Mouse (Mus musculus) layer of hippocampus, adult 18-20 months (tissue): ENCODE results near the gene Acbd6. TPM values are rescaled to one million over a fixed set of nuclear protein-coding genes. Genes with fewer than 3 reads are reported as not detected.

ENCODE experiments used
- DNase-seq, 2 experiments: peaks; one replicate each; pipeline ENCODE4 v3.0.0; 2022; ENCODE audit warnings: low spot score in 2 of 2
- total RNA-seq, 2 experiments: library from RNA; stranded (reverse); gene quantifications; 2 replicates each; pipeline ENCODE4 v1.2.3; 2021

Acbd6 gene
- total RNA-seq, 2 experiments from 2014 or later = 102 to 107 TPM

DNA sequence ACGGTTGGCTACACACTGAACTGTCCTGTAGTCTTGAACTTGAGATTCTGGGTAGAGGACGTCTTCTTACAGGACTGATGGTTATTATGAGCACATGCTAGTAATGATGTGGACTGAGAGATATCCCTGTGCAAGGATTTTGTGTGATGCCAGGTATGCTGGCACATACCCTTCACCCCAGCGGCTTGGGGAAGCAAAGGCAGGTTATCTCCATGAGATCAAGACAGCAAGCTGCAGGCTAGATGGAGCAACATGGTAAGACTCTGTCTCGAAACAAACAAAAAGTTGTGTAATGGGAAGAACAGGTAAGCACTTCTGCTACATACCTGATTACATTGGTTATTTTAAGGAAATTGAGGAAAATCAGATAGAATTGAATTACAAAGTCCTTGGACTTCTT, 2.1 kb downstream of the Acbd6 start:
- DNase-seq = no peak

DNA sequence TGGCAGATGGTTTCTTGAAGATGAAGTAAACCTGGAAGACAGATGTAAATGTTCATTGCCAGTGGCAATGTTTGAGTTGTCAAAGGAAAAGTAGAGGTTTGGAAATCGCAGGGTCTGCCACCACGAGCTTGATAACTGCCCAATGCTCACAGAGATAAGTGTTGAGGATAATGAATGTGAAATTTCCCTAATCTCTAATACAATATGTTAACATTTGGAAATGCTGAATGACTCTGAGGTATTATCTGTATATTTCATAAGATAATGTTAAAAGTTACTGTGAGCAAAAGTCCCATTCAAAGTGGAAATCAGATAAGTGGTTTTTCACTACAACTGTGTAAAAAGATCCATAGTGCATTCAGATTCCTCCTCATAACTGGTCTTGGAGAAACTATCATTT, 2.8 kb downstream of the Acbd6 start:
- no peak for DNase-seq

DNA sequence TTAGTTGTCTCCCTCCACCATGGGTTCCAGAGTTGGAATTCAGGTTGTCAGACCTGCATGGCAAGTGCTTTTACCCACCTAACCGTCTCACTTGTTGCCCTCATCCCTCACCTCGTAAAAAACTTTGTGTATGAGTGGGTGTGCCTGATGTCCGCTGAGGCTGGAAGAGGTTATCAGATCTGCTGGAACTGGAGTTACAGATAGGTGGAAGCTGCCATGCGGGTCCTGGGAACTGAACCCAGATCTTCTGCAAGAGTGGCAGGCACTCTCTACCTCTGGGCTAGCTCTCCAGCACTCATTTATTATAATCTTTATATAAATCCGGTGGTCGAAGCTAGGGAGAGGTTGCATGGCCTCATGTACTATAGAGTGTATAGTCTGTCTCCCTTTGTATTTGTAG, 4.3 kb downstream of the Acbd6 start:
- DNase-seq = no peak

DNA sequence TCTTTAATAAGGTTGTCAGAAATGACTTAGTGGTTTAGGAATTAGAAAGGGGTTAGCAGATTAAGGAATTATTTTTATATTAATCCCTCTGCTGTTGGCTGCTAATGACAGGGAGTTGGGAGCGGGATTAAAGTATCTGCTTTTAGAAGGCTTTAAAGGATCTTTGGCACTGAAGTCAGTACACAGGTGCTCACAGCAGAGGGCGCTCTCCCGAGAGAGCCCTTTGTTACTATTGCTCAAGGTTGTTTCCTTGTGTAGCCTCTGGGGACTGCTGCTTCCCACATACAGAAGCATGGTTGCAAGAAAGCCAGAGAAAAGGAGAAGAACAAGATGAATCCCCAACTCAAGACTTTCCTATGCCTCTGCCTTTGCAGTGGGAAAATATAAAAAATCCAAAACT, 6.8 kb downstream of the Acbd6 start:
- no peak for DNase-seq

DNA sequence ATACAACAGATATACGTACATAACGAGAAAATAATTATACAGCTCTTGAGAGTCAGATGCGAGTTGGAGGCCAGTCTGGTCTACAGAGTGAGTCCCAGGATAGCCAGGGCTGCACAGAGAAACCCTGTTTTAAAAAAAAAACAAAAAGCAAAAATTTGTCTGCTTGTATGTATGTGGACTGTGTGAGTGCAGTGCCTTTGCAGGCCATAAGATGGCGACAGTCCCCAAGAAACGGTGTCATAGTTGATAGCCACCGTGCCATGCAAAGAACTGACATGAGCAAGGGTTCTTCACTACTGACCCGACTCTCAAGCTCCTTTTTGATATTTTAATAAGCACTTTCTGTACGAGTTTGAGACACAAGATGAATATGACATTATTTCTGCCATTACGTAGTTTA, 10.2 kb downstream of the Acbd6 start:
- no peak for DNase-seq

DNA sequence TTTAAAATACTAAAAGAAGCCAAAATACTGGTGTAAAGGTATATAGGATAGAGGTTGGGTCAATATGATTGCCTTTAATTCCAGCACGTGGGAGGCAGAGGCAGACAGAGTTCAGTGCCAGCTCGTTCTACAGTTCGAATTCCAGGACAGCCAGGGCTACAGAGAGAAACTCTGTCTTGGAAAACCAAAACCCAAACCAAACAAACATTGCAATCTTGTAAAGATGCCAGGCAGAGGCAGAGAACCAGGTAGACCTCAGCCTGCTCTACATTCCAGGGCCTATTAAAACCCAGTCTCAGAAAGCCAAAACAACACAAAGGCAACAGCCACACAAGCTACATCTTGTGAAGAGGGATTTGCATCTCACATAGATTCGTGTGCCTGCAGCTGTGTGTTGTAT, 11.4 kb downstream of the Acbd6 start:
- no peak for DNase-seq

DNA sequence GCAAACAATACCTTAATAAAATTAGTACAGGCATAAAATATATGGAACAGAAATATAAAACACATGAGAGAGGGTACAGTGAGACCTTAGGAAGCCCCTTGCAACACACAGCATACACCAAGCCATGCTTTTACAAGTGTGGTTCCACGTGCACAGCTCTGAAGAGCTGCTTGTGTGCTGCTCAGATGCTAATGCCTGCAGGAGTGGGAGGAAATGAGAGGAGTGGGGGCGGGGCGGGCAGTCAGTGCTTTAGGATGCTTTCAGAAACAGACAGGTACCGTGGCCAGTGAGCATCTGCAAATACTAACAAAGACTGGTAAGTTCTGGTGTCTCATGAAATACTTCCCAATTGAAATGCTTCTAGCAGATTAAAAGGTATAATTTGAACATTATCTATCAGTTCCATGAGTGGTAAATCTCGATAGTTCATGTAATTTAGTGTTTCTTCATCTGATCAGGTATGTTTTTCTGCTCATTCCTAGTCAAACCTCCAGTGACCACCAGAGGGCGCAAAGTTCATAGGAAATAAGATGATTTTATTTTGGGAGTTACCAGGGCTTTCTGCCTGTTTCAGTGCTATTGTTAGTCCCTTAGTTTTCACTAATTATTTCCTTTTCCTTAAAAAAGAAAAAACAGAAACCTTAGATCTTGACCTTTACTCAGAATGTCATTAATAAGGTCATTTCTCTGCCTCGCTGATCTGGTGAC, 17.2 kb downstream of the Acbd6 start:
- DNase-seq = peak; percentile 64 to 91

DNA sequence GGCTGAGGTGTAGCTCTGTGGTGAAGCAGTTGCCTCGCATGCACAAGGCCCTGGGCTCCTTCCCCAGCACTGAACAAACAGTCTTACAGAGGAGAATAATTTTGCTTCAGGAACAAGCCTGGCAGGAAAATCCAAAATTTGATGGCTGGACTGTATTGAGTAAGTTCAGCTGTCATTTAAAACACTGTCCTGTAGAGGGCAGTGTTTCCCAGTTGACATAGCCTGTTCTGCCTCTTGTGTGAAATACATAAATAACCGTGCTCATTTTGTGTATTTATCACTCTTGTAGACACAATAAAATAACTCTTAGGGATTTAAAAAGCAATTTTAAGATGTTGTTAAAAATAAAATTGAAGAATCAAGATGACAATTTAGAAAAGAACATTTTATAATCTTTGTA, 18.5 kb downstream of the Acbd6 start:
- DNase-seq = peak in 1 of 2 experiments; percentile 57

DNA sequence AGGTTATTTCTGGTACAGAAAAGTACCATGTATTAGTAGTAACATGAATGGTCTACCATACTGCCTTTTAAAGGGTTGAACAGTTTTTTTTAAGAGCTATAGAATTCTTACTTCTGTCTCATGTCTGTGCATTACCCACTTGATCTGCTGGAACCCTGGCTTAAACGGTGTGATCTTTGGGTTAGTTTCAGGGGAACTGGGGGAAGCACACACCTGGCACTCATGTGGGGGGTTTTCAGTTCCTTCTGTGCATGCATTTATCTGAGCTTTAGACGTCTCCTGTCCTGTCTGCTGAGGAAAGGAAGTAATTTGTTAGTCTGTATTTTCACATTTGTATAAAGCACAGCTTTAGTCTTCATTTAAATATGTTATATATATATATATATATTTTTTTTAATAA, 19.4 kb downstream of the Acbd6 start:
- no peak for DNase-seq

DNA sequence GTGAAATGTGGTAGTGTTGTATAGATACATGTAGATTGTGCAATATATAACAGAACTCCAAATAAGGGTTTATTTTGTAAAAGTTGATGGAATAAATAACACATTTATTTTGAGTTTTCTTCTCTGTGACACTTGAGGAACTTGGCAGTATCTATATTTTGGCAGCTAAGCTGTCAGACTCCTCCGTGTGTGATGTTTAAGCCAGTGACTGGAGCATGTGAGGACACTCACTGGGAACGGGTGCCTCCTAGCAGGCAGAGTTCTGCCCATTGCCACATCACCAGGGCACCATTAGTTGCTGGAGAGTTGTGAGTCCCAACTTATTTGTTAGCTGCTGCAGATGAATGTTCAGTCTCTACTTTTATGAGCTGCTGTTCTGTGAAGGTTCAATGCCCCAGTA, 30.0 kb downstream of the Acbd6 start:
- DNase-seq = no peak

DNA sequence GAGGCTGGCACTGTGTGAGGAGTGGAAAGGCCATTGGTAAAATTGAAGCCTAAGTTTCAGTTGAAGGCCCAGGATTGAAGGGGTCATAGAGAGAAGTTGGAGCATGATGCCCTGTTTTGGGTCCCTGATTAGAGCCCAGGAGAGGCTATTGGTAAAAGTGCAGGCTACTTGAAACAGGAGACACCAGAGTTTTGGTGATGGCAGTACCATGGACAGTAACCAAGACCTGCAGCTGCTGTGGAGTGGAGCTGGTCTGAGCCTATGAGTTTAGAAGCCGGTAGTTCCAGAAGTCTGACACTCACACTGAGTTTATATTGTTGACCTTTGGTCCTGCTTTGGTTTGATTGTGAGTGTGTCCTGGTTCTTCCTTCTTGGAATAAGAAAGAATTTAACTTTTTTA, 36.2 kb downstream of the Acbd6 start:
- DNase-seq = no peak

DNA sequence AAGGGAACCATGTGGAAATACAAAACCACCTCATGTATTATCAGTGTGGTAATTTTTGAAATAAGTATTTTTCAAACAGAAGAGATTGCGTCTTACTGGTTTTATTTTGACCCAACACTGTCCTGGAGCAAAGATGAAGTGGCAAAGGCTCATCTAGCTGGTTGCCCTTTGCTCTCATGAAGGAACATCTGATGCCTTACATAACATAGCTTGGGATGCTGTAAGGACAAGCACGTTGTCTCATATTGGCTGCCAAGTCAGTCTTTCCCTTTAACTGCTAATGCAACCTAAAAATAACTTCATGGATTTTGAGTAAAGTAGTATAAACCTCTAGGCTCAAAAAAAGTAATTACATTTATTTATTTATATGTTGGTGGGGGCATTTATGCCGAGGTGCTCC, 38.7 kb downstream of the Acbd6 start:
- DNase-seq = no peak

DNA sequence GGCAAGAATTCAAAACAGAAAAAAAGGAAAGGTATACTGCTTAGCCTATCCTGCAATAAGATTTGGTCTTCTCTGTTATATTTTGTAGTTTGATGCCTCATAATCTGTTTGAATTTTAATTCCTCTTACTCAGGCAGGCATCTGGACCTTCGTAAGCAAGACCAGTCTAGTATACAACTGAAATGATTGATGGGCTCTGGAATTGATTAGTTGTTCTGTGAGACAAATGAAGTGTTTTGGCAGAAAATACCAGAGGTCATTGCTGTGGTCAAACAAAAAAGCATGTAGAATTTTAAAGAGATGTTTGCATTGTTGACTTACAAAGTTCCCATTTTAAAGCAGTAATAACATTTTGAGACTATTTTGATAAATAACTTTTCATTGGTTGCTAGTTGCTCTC, 46.8 kb downstream of the Acbd6 start:
- DNase-seq = no peak

DNA sequence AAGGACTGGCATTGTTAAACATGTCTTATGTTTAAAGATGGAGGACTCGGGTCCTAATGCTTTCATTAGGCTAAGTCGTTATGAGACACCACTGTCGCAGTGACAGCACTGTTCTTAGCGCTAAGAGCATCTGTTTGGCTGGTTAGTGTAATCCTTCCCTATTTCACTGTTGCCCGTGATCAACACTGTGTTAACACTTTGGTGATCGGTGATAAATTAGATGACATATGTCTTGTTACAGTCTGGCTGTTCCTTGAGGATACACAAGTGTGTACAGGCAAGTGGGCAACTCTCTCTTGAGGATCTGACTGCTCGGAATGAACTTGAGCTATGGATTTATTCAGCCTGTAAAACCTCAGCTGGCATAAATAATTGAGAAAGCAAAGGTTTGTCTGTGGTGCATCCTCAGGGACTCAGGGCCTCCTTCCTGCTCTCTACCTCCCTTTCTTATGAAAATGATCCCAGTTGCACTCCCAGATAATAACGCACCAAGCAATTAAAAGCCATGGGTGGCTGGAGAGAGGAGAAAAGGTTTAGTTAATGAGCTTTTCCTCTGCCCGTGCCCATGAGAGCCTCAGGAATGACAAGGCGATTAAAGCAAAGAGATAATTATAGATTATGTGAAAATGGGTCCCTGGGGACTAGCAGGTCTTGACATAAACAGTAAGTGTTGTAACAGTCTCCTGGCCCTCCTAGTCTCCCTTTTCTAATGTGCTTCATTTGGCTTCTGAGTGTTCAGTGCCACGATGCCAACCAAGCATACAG, 47.7 kb downstream of the Acbd6 start:
- no peak for DNase-seq

DNA sequence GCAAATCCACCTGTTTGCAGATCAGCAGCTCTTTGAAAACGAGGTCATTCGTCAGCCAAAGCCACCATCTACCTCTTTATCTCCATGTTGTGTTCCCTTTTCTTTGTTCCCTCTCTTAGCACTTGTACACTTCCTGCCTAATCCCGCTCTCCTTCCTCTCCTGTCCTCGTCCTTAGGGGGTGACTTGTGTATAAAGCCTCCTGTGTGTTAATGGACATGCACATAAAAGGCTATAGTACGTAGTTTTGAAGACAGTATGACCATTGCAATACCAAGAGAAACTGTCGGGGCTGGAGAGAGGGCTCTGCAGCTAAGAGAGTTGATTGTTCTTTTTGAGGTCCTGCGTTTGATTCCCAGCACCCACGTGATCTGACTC, 48.2 kb downstream of the Acbd6 start:
- DNase-seq = no peak

DNA sequence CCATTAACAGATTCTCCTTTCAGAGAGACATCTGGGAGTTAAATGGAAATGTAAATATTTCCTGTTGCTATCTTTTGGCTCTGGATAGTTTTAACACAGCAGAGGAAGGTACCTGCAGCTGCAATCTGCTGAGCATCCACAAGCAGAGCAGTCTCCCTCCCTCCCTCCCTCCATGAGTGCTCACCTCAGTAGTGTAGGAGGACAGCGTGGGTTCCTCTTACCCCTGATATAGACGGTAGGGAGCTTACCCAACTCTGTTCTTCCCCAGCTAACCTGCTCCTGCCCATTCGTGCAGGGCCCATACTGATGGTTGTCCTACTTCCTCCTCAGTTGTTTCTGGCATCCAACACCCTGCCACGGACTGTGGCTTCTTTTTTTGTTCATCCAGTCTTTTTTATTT, 50.6 kb downstream of the Acbd6 start:
- no peak for DNase-seq

DNA sequence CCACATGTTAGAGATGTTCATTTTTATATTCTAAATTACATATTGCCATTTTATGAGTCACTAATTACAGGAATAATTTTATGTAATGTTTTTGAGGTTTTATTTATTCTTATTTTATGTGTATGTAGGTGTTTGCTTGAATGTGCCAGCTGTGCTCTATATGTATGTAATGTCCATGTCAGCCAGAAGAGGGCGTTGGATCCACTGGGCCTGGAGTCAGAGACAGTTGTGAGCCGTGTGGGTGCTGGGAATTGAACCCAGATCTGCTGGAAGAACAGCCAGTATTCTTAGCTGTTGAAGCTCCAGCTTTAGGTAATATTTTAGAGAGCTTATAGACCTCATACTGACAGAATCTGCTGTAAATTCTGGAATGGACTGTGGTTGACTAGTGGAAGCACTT, 56.5 kb downstream of the Acbd6 start:
- no peak for DNase-seq

DNA sequence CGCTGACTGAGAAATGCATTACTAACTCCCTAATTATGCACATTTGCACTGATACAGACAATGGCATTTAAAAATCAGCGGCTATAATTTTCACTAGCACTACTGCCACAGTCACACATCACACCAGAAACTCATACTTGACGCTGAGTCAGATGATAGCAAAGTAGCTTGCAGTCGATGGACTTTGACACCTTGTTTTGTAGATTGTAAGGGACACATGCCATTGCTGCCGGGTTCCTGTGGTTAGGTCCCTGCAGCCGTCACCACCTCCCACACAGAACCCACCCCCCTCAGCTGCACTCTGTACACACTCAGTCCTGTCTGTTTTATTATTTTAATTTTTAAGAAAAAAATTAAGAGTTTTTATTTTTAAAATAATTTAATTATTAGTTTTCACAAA, 63.2 kb downstream of the Acbd6 start:
- DNase-seq = no peak

DNA sequence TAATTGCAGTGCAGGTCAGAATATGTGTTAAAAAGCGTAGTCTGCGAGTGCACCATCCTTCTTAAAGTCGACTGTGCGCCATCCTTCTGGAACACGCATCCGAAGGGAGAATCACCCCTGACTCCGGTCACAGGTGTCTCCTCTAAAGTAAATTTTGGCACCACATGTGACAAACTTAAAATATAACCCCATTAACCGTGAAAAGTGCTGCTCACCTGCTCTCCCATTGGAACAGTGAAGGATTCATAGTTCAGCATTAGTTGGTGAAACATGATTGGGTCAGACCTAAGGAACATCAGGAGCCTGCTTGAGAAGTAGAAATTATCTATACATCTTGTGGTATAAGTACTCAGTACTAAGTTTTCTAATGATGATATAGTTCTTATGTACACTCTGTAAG, 65.3 kb downstream of the Acbd6 start:
- DNase-seq = no peak

DNA sequence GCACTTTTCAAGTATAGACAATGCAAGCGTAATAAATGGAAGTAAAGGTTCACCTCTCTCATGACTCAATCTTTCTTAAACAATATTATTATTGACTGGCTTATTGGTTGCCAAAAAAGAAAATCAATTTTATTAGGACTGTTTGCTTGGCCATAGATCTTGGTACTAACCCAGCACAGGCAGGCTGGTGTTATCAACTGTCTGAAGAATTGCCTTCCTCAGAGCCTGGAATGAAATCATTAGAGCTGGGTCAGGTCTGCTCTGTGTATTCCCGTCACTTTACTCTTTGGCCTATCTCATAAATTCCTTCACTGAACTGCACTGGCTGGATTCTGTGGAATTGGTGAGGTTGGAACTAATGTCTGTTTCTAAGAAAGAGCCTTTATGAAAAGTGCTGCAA, 69.8 kb downstream of the Acbd6 start:
- no peak for DNase-seq

DNA sequence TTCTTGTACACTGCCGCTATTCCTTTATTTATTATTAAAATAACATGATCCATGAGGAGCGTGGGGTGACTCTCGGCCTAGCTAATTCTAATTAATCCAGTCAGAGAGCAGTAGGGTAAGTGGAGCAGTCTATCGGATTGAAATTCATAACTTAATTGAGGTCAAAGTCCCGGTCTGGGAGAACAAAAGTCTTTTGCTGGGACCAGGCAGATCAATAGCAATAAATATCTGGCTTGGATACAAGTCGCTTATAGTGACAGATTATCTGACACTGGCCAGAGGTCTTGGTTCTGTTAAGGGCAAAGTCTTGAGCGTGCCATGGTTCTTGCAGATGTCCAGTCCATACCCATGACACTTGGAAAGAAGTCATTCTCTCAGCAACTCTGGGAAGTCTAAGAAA, 78.7 kb downstream of the Acbd6 start:
- DNase-seq = no peak

DNA sequence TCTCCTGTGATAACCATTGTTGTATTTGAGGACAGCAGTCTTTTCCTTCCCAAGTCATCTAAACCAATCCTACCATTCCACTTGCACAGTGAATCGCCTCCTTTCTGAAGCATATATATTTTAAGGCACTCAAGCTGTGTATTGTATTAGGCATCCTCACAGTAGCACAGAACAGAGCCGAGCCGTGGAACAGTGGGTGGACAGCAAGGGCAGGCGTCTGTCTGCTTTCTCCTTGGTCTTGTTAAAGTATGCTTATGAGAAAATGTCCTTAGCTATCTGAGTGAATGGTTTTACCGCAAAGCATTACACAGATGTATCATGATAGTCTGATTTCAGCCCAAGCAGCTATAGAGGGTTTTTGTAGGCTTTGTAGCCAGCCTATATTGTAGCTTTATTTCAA, 87.9 kb downstream of the Acbd6 start:
- DNase-seq = peak in 1 of 2 experiments; percentile 34
